Mouse (Mus musculus): Measurements from ENCODE around the gene Ski. TPM values are rescaled to one million over a fixed set of nuclear protein-coding genes. Genes with fewer than 3 reads are reported as not detected.

Gene Ski
- polyA plus RNA-seq, 1 experiment from 2014 or later = 13.3 TPM

DNA sequence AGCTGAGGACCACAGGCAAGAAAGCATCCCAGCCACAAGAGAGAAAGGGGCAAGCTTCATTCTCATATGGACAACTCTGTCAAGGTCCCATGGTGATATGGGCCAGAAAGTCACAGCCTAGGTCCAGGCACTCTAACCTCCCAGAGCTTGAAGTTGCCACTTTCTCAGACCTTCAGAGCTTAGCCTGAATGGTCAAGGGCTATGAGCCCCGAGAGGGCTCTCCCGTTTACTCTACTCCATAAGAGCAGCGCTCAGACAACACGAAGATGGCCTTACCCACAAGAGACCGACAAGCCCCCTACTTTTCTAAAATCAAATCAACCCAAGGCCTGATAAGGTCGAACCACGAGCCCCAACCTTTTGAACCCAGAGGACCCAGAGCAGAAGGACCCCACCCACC, 1.3 kb downstream of the Ski start:
- peaks cover 33% of the 10 kb centered on the region for H3K4me1 ChIP-seq (replicated peaks; ENCODE audit: control insufficient read depth, insufficient read depth, low read length)
- 2% methylated on average over 7 of the region's 7 CpGs for WGBS
- ATAC-seq = no peak
- no peak for TF ChIP-seq CTCF (IDR thresholded peaks at IDR 0.05; ENCODE audit: low read depth)
- no peaks in the 10 kb centered on the region for H3K9me3 ChIP-seq (ENCODE audit: control insufficient read depth)
- peaks cover 3% of the 10 kb centered on the region; the same call in 1 of the 2 replicates for H3K36me3 ChIP-seq (ENCODE audit: control insufficient read depth, insufficient read depth)
- peak overlapping the region; percentile 94 for H3K9ac ChIP-seq (ENCODE audit: low read depth, low read length)
- no peaks in the 10 kb centered on the region for H3K27me3 ChIP-seq (replicated peaks; ENCODE audit: control insufficient read depth, insufficient read depth, low read length)
- H3K4me2 ChIP-seq (replicated peaks; ENCODE audit: low read depth) = peak overlapping the region; percentile 91
- H3K27ac ChIP-seq (ENCODE audit: low read depth, low read length) = peak overlapping the region; percentile 84; the same call in 1 of the 2 replicates
- peak overlapping the region; percentile 82 for H3K4me3 ChIP-seq (ENCODE audit: low read depth, low read length)

DNA sequence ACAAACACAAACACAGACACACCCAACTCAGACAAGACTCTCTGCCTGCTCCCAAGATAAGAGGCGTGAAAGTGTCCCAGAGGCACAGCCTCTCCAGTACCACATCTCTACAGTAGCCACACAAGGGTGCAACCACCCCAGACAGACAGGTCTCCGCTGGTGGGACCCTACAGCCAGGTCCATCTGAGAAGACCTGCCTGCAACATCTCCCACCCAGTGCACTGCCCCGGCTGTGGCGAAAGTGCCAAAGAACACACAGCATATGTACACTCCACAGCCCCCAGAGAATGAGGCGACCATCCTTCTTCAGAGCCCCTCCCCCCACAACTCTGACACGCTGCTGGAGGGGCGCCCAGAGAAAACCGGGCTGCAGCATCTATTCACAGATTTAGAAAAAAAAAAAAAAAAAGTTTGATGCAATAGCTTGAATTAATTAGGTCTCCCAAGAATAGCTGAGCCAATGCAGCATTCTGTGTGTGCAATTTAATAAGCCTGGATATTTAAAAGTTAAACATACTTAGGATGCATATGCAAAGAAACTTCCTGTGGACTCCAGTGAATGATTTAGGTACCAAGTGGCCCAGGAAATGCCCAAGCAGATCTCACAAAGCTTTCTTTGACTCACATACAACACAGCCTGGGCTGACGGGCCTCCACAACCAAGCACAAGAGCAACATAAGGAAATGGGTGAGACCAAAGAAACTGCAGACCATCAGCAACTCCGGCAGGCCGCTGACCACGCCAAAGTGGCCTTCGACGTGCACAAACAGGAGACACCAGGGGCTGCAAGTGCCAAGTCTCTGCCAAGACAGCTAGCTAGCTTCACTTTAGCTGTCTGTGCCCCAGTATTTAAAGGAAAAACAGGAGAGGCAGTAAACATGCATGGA, 1.9 kb downstream of the Ski start:
- TF ChIP-seq CTCF (IDR thresholded peaks at IDR 0.05; ENCODE audit: low read depth) = no peak
- ATAC-seq = no peak
- no peaks in the 10 kb centered on the region for H3K9me3 ChIP-seq (ENCODE audit: control insufficient read depth)
- WGBS = 3% methylated on average over 14 of the region's 14 CpGs
- peak overlapping the region; percentile 82 for H3K4me3 ChIP-seq (ENCODE audit: low read depth, low read length)
- H3K9ac ChIP-seq (ENCODE audit: low read depth, low read length) = peak overlapping the region; percentile 94
- peak overlapping the region; percentile 84; the same call in 1 of the 2 replicates for H3K27ac ChIP-seq (ENCODE audit: low read depth, low read length)
- peak overlapping the region; percentile 91 for H3K4me2 ChIP-seq (replicated peaks; ENCODE audit: low read depth)
- peaks cover 38% of the 10 kb centered on the region for H3K4me1 ChIP-seq (replicated peaks; ENCODE audit: control insufficient read depth, insufficient read depth, low read length)
- peaks cover 3% of the 10 kb centered on the region; the same call in 1 of the 2 replicates for H3K36me3 ChIP-seq (ENCODE audit: control insufficient read depth, insufficient read depth)
- H3K27me3 ChIP-seq (replicated peaks; ENCODE audit: control insufficient read depth, insufficient read depth, low read length) = no peaks in the 10 kb centered on the region

DNA sequence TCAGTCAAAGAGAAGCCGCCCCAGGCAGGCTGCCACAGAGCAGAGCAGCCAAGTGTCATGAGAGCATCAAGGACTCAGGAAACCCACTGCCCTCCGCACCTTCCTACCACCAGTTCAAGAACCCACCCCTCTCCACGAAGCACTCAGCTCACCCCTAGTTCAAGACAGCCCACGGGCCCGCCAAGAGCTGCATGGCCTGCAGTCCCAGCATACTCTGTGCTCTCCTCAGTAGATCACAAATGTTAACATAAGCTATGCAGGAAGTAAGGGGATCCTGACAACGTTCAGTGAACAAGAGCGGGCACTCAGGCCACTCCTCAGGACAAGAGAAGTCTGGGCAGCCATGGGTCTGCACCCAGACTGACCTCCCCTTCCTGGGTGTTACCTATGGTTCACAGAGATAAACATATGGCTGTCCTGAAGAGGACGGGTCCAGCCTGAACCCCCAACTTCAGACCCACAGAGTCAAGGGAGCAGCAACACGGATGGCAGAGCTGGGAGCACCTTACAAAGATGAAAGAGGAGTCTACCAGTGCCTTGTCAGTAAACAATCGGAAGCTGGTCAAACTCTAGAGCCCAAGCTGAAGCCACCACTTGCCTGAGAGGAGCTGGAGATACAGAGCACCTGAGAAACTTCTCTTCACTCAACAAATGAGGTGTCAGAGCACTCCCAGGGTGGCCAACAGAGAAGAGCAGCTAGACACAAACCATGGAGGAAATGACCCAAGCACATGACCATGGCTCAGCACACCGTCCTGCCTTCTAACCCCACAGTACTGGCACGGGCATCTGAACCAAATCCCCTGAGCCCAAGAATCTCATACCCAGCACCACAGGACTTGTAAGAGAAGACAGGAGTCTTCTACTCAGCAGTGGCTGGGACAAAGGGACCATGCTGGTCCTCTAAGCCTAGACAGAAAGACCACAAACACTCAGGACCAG, 2.9 kb downstream of the Ski start:
- Histone ChIP-seq H3K9me3 (ENCODE audit: control insufficient read depth) (no peaks in the 10 kb centered on the region), H3K36me3 (ENCODE audit: control insufficient read depth, insufficient read depth) (peaks cover 3% of the 10 kb centered on the region; the same call in 1 of the 2 replicates), H3K9ac (ENCODE audit: low read depth, low read length) (peak overlapping the region; percentile 94), H3K4me3 (ENCODE audit: low read depth, low read length) (peak overlapping the region; percentile 82), H3K4me1 (replicated peaks; ENCODE audit: control insufficient read depth, insufficient read depth, low read length) (peaks cover 46% of the 10 kb centered on the region), H3K27me3 (replicated peaks; ENCODE audit: control insufficient read depth, insufficient read depth, low read length) (no peaks in the 10 kb centered on the region), H3K27ac (ENCODE audit: low read depth, low read length) (peak overlapping the region; percentile 54; the same call in 1 of the 2 replicates), H3K4me2 (replicated peaks; ENCODE audit: low read depth) (peak overlapping the region; percentile 91)
- no peak for TF ChIP-seq CTCF (IDR thresholded peaks at IDR 0.05; ENCODE audit: low read depth)
- WGBS = 30% methylated on average over 12 of the region's 12 CpGs
- ATAC-seq = no peak

DNA sequence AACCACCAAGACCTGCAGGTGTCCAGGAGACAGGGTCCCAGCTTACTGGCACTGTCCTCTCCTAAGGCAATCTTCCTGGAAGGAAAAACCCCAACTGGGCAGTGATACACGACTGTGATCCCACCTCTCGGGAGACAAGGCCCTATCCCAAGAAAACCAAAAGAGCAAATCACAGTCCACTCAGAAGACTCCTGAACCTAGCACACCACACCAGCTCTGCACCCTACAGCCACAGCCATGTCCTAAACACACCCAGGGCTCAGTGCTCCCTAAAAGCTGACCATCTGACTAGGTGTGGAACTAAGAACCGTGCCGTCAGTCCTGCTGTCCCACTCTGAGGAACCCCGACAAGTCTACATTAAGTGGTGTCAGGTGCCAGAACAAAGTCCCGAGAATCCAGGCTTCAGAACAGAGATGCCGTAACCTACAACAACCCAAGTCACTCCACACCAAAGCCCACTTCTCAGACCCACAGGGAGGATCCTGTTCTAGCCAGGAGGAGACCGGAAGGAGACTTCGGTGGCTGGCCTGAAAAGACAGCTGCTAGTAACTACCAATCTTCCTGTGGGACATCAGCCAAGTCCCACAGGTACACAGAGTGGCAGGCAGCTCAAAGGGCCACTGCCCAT, 4.2 kb downstream of the Ski start:
- ATAC-seq = no peak
- peak overlapping the region; percentile 91 for H3K4me2 ChIP-seq (replicated peaks; ENCODE audit: low read depth)
- H3K36me3 ChIP-seq (ENCODE audit: control insufficient read depth, insufficient read depth) = peaks cover 3% of the 10 kb centered on the region; the same call in 1 of the 2 replicates
- H3K4me3 ChIP-seq (ENCODE audit: low read depth, low read length) = peak overlapping the region; percentile 82; the same call in 1 of the 2 replicates
- 54% methylated on average over 9 of the region's 9 CpGs for WGBS
- no peaks in the 10 kb centered on the region for H3K27me3 ChIP-seq (replicated peaks; ENCODE audit: control insufficient read depth, insufficient read depth, low read length)
- H3K4me1 ChIP-seq (replicated peaks; ENCODE audit: control insufficient read depth, insufficient read depth, low read length) = peaks cover 38% of the 10 kb centered on the region
- TF ChIP-seq CTCF (IDR thresholded peaks at IDR 0.05; ENCODE audit: low read depth) = no peak
- no peak overlapping the region for H3K9ac ChIP-seq (ENCODE audit: low read depth, low read length)
- no peak overlapping the region for H3K27ac ChIP-seq (ENCODE audit: low read depth, low read length)
- no peaks in the 10 kb centered on the region for H3K9me3 ChIP-seq (ENCODE audit: control insufficient read depth)

DNA sequence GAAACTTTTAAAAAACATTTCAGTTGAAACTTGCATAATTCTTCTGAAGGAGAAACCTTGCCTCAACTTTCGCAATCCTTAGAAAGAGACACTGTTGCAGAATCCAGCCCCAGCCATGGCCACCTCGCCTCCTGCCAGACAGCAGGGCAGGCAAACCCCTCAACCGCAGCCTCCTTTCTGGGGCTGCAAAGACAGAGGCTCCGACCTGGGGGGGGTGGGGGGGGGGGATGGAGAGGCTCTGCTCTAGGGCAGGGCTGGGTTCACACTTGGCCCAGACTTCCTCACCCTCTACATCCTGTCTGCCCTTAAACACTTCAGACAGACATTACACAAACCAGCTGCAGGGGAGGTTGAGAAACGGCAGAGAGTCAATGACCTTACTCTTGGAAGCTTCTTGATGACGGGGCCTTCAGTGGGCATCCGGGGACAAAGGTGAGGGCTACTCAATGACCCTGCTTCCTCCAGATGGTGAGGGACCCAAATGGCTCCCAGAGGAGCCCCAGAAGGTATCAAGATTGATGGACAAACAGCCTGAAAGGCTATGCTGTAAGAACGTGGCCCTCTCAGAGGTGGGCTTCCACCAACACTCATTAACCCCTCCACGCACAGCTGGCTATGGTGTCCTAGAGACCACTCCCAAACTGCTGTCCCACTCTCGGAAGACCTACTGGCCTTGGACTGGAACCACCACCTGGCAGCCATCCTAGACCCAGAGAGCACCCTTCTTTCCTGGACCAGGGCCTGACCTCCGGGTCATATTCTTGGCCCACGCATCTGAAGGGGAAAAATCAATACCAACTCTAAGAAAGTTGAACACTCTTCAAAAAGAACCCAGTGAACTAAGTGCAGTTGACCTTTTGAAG, 4.9 kb downstream of the Ski start:
- Histone ChIP-seq H3K4me2 (replicated peaks; ENCODE audit: low read depth) (peak overlapping the region; percentile 91), H3K27me3 (replicated peaks; ENCODE audit: control insufficient read depth, insufficient read depth, low read length) (no peaks in the 10 kb centered on the region), H3K27ac (ENCODE audit: low read depth, low read length) (no peak overlapping the region), H3K36me3 (ENCODE audit: control insufficient read depth, insufficient read depth) (peaks cover 3% of the 10 kb centered on the region; the same call in 1 of the 2 replicates), H3K9ac (ENCODE audit: low read depth, low read length) (no peak overlapping the region), H3K4me3 (ENCODE audit: low read depth, low read length) (no peak overlapping the region), H3K4me1 (replicated peaks; ENCODE audit: control insufficient read depth, insufficient read depth, low read length) (peaks cover 38% of the 10 kb centered on the region), H3K9me3 (ENCODE audit: control insufficient read depth) (no peaks in the 10 kb centered on the region)
- TF ChIP-seq CTCF (IDR thresholded peaks at IDR 0.05; ENCODE audit: low read depth) = no peak
- WGBS = 41% methylated on average over 12 of the region's 12 CpGs
- ATAC-seq = 0 out of 2 replicates have a peak, but pooled peaks have one; percentile 8

Measured in intestine, postnatal 0 days (tissue).